Mouse (Mus musculus): ENCODE measurements around the gene Tead3.

DNA sequence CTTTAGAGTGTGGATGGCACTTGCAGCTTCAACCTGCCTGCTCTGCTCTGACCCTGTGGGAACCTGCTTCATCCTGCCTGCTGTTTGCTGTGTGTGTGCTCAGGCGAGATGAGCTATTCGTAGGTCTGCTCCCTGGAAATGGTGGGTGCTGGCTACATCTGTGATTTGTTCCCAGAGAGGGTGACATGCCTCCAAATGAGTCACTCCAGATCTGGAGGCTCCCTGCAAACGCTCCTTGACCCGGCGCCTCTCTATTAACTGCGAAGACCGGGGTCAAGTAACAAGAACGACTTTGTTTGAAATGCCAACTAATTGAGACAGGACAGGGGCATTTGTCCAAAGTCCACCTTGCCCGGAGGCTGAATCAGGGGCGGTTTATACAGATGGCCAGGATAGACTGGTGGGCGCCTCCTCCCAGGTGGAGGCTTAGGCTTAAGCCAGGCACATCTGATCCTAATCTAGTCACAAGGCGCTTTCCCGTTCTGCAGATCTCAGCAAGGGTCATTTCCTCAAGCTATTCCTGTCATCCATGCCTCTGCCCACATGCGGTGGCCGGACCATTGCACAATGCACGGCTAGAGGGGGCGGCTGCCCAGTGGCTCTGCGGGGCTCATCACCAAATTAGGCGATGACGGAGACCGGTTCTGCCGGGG is 22.8 kb downstream of the Tead3 start:
- TF ChIP-seq CTCF (conservative IDR thresholded peaks at IDR 0.05; ENCODE audit: insufficient read depth, insufficient read length, low read depth, low read length) (no peak), POLR2A (IDR thresholded peaks at IDR 0.05; ENCODE audit: low read depth, low read length) (no peak)
